Mouse (Mus musculus) stomach, embryonic 15.5 days (tissue): ENCODE results near the gene Ano10. TPM values are rescaled to one million over a fixed set of nuclear protein-coding genes. Genes with fewer than 3 reads are reported as not detected.
"Not testable (repeated sequence)": the region's sequence is repeated elsewhere in the genome, so short reads cannot be mapped to it uniquely, and the experiment has no call there.

ENCODE experiments used
- ATAC-seq: fragments of 200-750 bp; cut with Nextera tagmentation; 2 replicates; pipeline ENCODE4 v1.8.0; 2017; ENCODE audit warnings: low read depth, moderate number of reproducible peaks, moderate TSS enrichment; ENCODE audit not compliant: insufficient read depth, low FRiP score
- H3K27ac ChIP-seq: fragments of 300-500 bp; sonication (generic); 2 replicates; pipeline ENCODE4 v1.5.1; 2015; ENCODE audit warnings: mild to moderate bottlenecking, inconsistent platforms
- H3K27me3 ChIP-seq: fragments of 300-500 bp; sonication (generic); replicated peaks from 2 replicates; pipeline ENCODE4 v1.6.1; 2015; ENCODE audit warnings: inconsistent platforms
- H3K36me3 ChIP-seq: fragments of 300-500 bp; sonication (generic); 2 replicates; pipeline ENCODE4 v1.6.1; 2015; ENCODE audit warnings: inconsistent platforms
- H3K4me1 ChIP-seq: fragments of 300-500 bp; sonication (generic); 2 replicates; pipeline ENCODE4 v1.6.1; 2015; ENCODE audit warnings: inconsistent platforms
- H3K4me2 ChIP-seq: fragments of 300-500 bp; sonication (generic); 2 replicates; pipeline ENCODE4 v1.6.1; 2015; ENCODE audit warnings: mild to moderate bottlenecking, inconsistent platforms
- H3K4me3 ChIP-seq: fragments of 300-500 bp; sonication (generic); replicated peaks from 2 replicates; pipeline ENCODE4 v1.5.1; 2015; ENCODE audit warnings: inconsistent platforms
- H3K9ac ChIP-seq: fragments of 300-500 bp; sonication (generic); 2 replicates; pipeline ENCODE4 v1.6.1; 2015; ENCODE audit warnings: inconsistent platforms
- H3K9me3 ChIP-seq: fragments of 300-500 bp; sonication (generic); 2 replicates; pipeline ENCODE4 v1.6.1; 2016; ENCODE audit warnings: inconsistent platforms
- WGBS: fragments of 180-500 bp; shearing (Covaris S2); methylation state at CpG from one replicate; pipeline ENCODE4 v1.1.7; 2015; 5-methylcytosine and 5-hydroxymethylcytosine counted together
- polyA plus RNA-seq: library from polyadenylated mRNA; unstranded; fragments of >200 nt; fragmentation: Nextera tagmentation; extraction: Ambion mirVana; gene quantifications from 2 replicates; pipeline ENCODE4 v1.2.1, GENCODE M21; 2015

The Ano10 gene
- polyA plus RNA-seq, 1 experiment from 2014 or later: 36.1 TPM

DNA sequence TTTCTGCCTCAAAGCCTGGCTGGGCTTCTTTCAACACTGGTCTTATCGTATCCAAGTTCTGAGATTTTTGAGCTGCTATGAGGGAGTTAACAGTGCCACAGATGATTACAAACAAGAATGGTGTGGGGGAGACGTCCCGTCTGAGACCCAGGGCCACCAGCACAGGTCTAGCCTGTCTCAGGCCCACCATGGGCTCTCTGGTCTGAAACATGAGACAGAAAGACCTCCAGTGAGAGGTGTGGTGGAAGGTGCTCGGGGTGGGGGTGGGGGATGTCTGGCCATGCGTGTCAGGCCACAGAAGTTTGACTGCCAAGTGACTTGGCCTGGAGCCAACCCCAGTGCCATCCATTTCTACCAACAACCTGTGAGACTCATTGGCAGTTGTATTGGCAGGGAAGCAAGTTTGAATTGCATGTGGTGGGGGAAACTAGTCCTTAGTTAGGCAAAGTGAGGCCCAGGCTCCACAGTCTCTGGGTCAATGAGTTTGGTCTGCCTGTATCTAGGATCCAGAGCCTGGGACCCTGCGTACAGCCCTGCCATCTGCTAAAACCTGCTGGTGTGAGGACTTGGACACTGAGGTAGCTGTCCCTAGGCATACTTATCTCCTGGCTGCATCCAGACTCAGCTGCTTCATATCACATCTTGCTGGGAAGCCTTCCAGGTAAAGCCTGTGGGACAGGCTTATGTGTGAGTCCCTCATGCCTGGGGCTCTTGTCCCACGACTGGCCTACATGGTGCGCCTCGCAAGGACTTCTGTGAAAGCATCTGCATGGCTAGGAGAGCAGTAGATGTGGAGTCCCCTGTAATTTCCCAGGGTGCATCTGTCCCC, 120.6 kb downstream of the Ano10 start:
- WGBS: 75% methylated on average over 9 of the region's 9 CpGs
- H3K36me3 ChIP-seq: no peaks in the 10 kb centered on the region
- H3K4me1 ChIP-seq: peaks cover 7% of the 10 kb centered on the region
- H3K9ac ChIP-seq: no peak overlapping the region
- ATAC-seq: no peak
- H3K27me3 ChIP-seq: no peaks in the 10 kb centered on the region
- no peak overlapping the region for H3K4me3 ChIP-seq
- no peak overlapping the region for H3K4me2 ChIP-seq
- no peaks in the 10 kb centered on the region for H3K9me3 ChIP-seq
- H3K27ac ChIP-seq: no peak overlapping the region

DNA sequence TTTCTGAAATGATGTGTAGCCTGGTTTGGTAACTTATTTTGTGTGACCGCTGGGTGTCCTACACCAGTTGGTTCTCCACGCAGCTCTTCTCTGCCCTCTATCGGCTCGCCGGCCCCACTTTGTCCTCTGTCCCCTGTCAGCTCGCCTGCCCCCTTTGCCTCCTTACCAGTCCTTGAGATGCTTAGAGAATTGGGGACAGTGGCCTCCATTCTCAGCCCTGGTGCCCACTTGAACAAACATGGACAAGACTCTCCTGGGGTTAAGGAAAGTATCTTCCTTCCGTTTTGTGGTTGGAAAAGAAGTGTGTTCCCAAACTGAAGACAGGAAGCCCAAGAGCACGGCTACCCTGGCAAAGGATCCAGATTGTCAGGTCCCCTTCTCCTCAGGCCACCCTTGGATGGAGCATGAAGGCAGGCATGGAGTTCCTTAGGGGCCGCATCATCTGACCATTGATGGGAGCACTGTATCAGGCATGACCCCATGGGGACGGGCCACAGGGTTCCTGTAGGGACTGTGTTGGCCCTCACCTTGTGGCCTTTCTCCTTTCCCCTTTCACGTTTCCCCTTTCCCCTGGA, 121.5 kb downstream of the Ano10 start:
- no peaks in the 10 kb centered on the region for H3K27me3 ChIP-seq
- no peak overlapping the region for H3K4me2 ChIP-seq
- 85% methylated on average over 11 of the region's 11 CpGs for WGBS
- H3K4me1 ChIP-seq: no peaks in the 10 kb centered on the region
- H3K4me3 ChIP-seq: no peak overlapping the region
- H3K9me3 ChIP-seq: no peaks in the 10 kb centered on the region
- no peak for ATAC-seq
- H3K27ac ChIP-seq: no peak overlapping the region
- no peaks in the 10 kb centered on the region for H3K36me3 ChIP-seq
- H3K9ac ChIP-seq: no peak overlapping the region

DNA sequence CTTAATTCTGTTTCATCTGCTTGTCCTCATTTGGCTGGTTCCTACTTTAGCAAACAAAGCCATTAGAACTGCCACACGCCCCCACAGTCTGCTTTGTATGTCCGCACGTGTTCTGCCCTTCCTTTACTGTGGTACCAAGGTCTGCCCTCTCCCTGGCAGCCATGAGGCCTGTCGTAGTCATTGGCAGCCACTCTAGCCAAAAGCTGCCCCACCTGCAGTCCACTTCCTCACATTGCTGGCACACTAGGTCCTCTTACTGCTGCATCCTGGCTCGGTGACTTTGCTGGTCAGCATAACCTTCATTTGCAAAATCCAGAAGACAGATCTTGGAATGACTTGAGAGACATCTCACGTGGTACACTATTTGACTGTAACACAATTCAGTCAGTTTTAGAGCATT, 124.3 kb downstream of the Ano10 start:
- 86% methylated on average over 6 of the region's 6 CpGs for WGBS

DNA sequence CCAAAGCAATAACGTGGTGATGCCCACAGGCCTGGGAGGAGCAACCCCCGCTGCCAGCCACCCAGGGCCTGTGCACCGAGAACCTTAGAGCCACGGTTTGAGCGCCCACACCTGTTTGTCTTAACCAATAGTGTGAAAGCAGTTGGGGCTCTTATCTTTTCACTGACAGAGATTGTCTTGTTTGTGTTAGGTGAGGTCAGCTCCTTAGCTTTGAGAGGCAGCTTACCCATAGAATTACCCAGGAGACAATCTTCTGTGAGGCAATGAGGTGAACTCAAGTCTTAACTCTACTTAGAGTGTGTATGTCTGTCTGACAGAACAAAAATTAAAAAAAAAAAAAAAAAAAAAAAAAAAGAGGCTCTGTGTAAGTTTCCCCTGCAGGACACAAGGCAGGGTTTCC, 126.5 kb downstream of the Ano10 start:
- H3K9ac ChIP-seq, H3K4me2 ChIP-seq, H3K27me3 ChIP-seq, H3K9me3 ChIP-seq, H3K4me3 ChIP-seq, H3K27ac ChIP-seq, H3K4me1 ChIP-seq, ATAC-seq: not testable (repeated sequence)
- peaks cover 23% of the 10 kb centered on the region for H3K36me3 ChIP-seq
- WGBS: 76% methylated on average over 5 of the region's 5 CpGs

More for the DNA sequence above, 124.3 kb downstream of the Ano10 start:
- Histone ChIP-seq H3K4me2 (no peak overlapping the region), H3K9me3 (no peaks in the 10 kb centered on the region), H3K4me1 (no peaks in the 10 kb centered on the region), H3K36me3 (peaks cover 13% of the 10 kb centered on the region), H3K9ac (no peak overlapping the region), H3K4me3 (no peak overlapping the region), H3K27me3 (no peaks in the 10 kb centered on the region), H3K27ac (no peak overlapping the region)
- ATAC-seq: no peak

DNA sequence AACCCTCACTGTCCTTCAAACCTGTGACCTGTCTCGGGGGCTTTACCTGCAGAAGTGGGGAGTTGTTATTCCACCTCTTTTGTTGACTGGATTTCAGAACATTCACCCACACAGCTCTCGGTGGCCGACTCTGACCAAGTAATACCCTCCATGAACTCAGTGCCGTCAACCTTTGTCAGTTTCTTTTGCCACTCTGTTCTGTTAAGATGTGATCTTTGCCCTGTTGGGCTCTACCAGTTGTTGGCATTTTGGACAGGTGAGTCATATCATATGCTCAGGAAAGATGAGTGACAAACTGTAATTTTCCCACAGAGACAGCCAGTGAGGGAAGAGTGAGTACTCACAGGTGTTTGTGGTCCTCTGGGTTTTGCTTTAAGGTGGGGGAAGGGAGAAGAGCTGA, 129.7 kb downstream of the Ano10 start:
- Histone ChIP-seq H3K9me3 (no peaks in the 10 kb centered on the region), H3K36me3 (peaks cover 29% of the 10 kb centered on the region), H3K4me1 (no peaks in the 10 kb centered on the region), H3K27me3 (no peaks in the 10 kb centered on the region), H3K9ac (no peak overlapping the region), H3K4me3 (no peak overlapping the region), H3K27ac (no peak overlapping the region), H3K4me2 (no peak overlapping the region)
- ATAC-seq: no peak
- WGBS: 92% methylated on average over 4 of the region's 4 CpGs

DNA sequence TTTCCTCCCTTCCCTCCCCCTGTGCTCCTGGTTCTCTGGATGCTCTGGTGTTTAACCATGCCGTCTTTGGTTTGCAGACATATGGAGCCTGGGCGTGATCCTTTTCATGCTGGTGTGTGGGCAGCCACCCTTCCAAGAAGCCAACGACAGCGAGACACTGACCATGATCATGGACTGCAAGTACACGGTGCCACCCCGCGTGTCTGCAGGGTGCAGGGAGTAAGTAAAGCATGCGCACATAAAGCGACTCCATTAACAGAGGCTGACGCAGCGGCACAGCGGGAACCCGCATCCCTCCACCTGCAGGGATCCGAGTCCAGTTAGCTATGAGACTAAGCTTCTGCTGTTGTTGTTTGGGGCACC, 137.2 kb downstream of the Ano10 start:
- no peak for ATAC-seq
- 91% methylated on average over 14 of the region's 14 CpGs for WGBS
- Histone ChIP-seq H3K9ac (no peak overlapping the region), H3K4me3 (no peak overlapping the region), H3K36me3 (peaks cover 15% of the 10 kb centered on the region), H3K27ac (no peak overlapping the region), H3K27me3 (no peaks in the 10 kb centered on the region), H3K4me2 (no peak overlapping the region), H3K9me3 (no peaks in the 10 kb centered on the region), H3K4me1 (no peaks in the 10 kb centered on the region)

DNA sequence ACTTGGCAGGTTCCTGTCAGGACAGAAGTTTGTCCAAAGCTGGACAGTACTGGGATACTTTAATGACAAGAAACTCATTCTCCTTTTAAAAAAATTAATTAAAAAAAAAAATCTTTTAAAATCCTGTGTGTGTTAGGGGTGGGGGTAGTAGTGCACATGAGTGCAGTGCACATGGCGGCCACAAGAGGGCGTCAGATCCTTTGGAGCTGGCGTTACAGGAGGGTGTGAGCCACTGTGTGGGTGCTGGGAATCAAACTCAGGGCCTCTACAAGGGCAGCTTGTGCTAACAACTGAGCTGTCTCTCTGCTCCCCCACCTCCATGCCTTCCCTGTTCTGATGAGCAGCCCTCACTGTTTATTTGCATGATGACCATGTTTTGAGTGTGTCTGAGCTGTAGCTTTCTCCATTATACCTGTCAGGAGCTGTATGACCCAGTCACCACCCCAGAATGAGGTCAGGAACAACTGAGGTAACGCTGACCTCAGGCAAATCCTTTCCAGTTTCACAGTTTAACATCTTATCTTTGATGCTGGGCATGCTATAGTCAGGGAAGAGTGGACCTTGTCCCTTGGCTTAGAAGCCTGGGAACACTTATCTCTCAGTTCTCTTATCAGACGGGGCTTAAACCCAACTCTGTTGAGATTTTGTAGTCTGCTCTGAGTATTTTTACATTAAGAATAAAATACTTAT, 137.7 kb downstream of the Ano10 start:
- H3K27me3 ChIP-seq: no peaks in the 10 kb centered on the region
- 82% methylated on average over 5 of the region's 5 CpGs for WGBS
- H3K4me2 ChIP-seq: no peak overlapping the region
- no peak; the same call in 1 of the 2 replicates for ATAC-seq
- no peaks in the 10 kb centered on the region for H3K9me3 ChIP-seq
- H3K4me1 ChIP-seq: no peaks in the 10 kb centered on the region
- H3K4me3 ChIP-seq: no peak overlapping the region
- peaks cover 19% of the 10 kb centered on the region for H3K36me3 ChIP-seq
- no peak overlapping the region for H3K9ac ChIP-seq
- no peak overlapping the region for H3K27ac ChIP-seq

DNA sequence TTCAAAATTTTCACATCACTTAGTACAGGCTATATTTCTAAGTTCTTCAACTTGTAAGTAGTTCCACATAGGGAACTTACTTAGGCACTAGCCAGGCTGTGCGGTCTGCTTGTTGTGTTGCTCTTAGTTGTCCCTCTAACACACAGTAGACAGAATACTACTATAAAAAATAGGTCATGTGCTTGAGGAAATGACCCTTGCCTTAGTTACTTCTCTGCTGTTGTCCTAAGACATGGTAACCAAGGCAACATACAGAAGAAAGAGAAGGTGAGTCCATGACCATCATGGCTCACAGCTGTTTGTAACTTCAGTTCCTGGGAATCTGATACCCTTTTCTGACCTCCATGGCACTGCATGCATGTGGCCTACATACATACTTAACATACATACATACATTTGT, 139.0 kb downstream of the Ano10 start:
- H3K9ac ChIP-seq: no peak overlapping the region
- no peaks in the 10 kb centered on the region for H3K27me3 ChIP-seq
- no peaks in the 10 kb centered on the region for H3K9me3 ChIP-seq
- H3K4me2 ChIP-seq: no peak overlapping the region
- H3K27ac ChIP-seq: no peak overlapping the region
- ATAC-seq: no peak
- WGBS: 92% methylated on average over 1 of the region's 1 CpGs
- H3K4me1 ChIP-seq: no peaks in the 10 kb centered on the region
- peaks cover 17% of the 10 kb centered on the region for H3K36me3 ChIP-seq
- H3K4me3 ChIP-seq: no peak overlapping the region

DNA sequence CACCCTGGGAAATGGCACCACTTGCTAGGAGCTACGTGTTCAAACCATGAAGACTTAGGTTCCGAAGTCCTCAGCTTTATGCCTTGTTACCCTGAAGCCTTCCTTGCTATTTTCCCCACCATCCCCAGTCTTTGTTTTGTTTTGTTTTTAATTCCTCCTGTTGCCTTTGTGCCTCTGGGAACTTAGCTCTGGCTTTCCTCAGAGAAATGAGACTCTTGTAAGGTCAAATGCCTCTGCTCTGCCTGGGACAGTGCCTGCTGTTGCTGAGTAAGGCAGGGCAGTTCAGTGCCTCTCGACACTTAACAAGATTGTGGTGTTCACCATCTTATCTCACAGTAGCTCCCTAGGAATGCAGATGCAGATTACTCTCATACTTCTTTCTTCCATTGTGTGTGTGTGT, 140.8 kb downstream of the Ano10 start:
- peaks cover 3% of the 10 kb centered on the region; the same call in 1 of the 2 replicates for H3K4me1 ChIP-seq
- no peak overlapping the region for H3K27ac ChIP-seq
- no peak overlapping the region for H3K4me2 ChIP-seq
- H3K9me3 ChIP-seq: no peaks in the 10 kb centered on the region
- no peak overlapping the region for H3K9ac ChIP-seq
- 91% methylated on average over 3 of the region's 3 CpGs for WGBS
- ATAC-seq: no peak
- no peak overlapping the region for H3K4me3 ChIP-seq
- H3K27me3 ChIP-seq: no peaks in the 10 kb centered on the region
- peaks cover 16% of the 10 kb centered on the region; the same call in 1 of the 2 replicates for H3K36me3 ChIP-seq

DNA sequence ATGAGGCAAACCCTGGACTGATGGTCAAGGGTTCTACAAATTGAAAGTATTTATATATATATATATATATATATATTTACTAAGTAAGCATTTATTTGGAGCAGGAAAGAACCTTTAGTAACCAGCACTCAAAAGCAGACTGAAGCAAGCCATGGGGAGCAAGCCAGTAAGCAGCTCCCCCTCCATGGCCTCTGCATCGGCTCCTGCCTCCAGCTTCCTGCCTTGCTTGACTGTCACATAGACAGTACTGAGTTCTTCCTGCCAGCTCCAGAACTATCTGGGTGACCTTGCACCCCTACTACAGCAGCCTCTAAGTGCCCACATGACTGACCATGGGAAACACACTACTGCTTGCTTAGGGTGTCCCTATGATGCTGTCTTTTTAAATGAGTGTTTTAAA, 141.7 kb downstream of the Ano10 start:
- H3K9ac ChIP-seq: no peak overlapping the region
- H3K27me3 ChIP-seq: no peaks in the 10 kb centered on the region
- no peak overlapping the region for H3K4me2 ChIP-seq
- peaks cover 3% of the 10 kb centered on the region; the same call in 1 of the 2 replicates for H3K4me1 ChIP-seq
- no peaks in the 10 kb centered on the region for H3K9me3 ChIP-seq
- H3K4me3 ChIP-seq: no peak overlapping the region
- H3K27ac ChIP-seq: no peak overlapping the region
- WGBS: 84% methylated on average over 1 of the region's 1 CpGs
- H3K36me3 ChIP-seq: peaks cover 16% of the 10 kb centered on the region; the same call in 1 of the 2 replicates
- no peak for ATAC-seq

DNA sequence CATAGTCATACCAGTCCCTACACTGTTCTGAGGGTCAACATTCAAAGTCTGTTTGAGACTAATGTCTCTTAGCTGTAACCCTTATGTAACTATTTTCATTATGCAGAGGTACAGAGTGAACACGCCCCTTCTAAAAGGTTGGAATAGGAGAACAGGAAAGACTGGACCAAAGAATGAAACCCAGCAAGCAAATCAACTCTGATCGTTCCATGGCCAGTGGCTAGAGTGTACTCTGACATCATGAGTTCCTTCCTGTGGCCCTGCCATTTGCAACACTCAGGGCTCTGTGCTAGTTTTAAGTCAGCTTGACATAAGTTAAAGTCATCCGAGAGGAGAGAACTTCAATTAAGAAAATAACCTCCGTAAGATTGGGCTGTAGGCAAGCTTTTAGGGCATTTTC, 142.2 kb downstream of the Ano10 start:
- Histone ChIP-seq H3K4me1 (peaks cover 3% of the 10 kb centered on the region; the same call in 1 of the 2 replicates), H3K4me2 (no peak overlapping the region), H3K9me3 (no peaks in the 10 kb centered on the region), H3K27me3 (no peaks in the 10 kb centered on the region), H3K36me3 (peaks cover 12% of the 10 kb centered on the region; the same call in 1 of the 2 replicates), H3K27ac (no peak overlapping the region), H3K4me3 (no peak overlapping the region), H3K9ac (no peak overlapping the region)
- 85% methylated on average over 4 of the region's 4 CpGs for WGBS
- no peak for ATAC-seq
